Mouse (Mus musculus): ENCODE results near the gene C1galt1.
A peak's percentile ranks its signal among the peaks of the same experiment; 100 is the strongest.

DNA sequence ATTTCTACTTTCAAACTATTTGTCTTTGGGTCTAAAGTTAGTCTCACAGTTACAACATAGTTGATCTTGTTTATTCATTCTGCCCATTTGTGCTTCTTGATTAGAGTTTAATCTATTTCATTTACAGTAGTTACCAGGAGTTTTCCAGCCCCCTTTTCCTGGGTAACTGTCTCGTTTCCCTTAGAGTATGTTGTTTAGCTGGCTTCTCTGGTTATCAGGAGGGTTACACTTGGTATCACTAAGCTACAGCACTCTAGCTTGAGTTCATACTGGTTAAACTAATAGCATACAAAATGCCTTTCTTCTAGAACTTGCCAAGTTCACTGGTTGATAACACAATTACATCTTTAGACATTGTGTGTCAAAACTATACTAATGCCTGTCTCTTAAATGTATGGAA, 8.3 kb downstream of the C1galt1 start:
- TF ChIP-seq CTCF (IDR thresholded peaks at IDR 0.05 in 2 of 3, conservative IDR thresholded peaks at IDR 0.05 in 1 of 3; ENCODE audit: control insufficient read depth in 1 of 3, insufficient read depth in 1 of 3, low read depth in 2 of 3, low read length in 3 of 3, poor library complexity in 1 of 3, severe bottlenecking in 1 of 3): no peak
- no peak for TF ChIP-seq TBP (IDR thresholded peaks at IDR 0.05; ENCODE audit: low read depth, low read length)
- TF ChIP-seq EP300 (IDR thresholded peaks at IDR 0.05; ENCODE audit: low read depth in 1 of 2, low read length in 2 of 2): peak; percentile 57 to 84
- TF ChIP-seq MAX (IDR thresholded peaks at IDR 0.05; ENCODE audit: low read length): no peak
- TF ChIP-seq SMC3 (IDR thresholded peaks at IDR 0.05; ENCODE audit: low read depth, low read length): no peak
- TF ChIP-seq RCOR1 (IDR thresholded peaks at IDR 0.05; ENCODE audit: low read depth, low read length): no peak
- no peak for TF ChIP-seq POLR2A (IDR thresholded peaks at IDR 0.05; ENCODE audit: control insufficient read depth in 1 of 2, insufficient read depth in 1 of 2, low read depth in 1 of 2, low read length in 2 of 2, poor library complexity in 1 of 2)
- no peak for TF ChIP-seq USF1 (IDR thresholded peaks at IDR 0.05; ENCODE audit: low read depth, low read length)
